Mouse (Mus musculus) gastrocnemius, adult 2 months (tissue): Measurements from ENCODE around the gene Tcf7l2. TPM values are rescaled to one million over a fixed set of nuclear protein-coding genes. Genes with fewer than 3 reads are reported as not detected.

ENCODE experiments used
- DNase-seq: peaks from one replicate; pipeline ENCODE4 v3.0.0; 2022
- H3K27ac ChIP-seq: fragments of 200-600 bp; 2 replicates; pipeline ENCODE4 v1.8.1; 2022; ENCODE audit warnings: mild to moderate bottlenecking
- H3K4me3 ChIP-seq: fragments of 200-600 bp; 2 replicates; pipeline ENCODE4 v1.8.1; 2022; ENCODE audit warnings: mild to moderate bottlenecking, moderate library complexity
- CTCF ChIP-seq: fragments of 200-600 bp; IDR thresholded peaks from 2 replicates; pipeline ENCODE4 v1.8.1; 2022; ENCODE audit warnings: antibody characterized with exemption, mild to moderate bottlenecking, moderate library complexity
- intact Hi-C: fragments of 180-260 bp; cut with DNase I; formaldehyde crosslinking; loops from one replicate; pipeline ENCODE4 v1.15.1; 2025
- total RNA-seq, 2 experiments: library from RNA; stranded (reverse); gene quantifications; 2 replicates each; pipeline ENCODE4 v1.2.3; 2021

The Tcf7l2 gene
- total RNA-seq, 2 experiments from 2014 or later: 10.3 to 11.0 TPM

DNA sequence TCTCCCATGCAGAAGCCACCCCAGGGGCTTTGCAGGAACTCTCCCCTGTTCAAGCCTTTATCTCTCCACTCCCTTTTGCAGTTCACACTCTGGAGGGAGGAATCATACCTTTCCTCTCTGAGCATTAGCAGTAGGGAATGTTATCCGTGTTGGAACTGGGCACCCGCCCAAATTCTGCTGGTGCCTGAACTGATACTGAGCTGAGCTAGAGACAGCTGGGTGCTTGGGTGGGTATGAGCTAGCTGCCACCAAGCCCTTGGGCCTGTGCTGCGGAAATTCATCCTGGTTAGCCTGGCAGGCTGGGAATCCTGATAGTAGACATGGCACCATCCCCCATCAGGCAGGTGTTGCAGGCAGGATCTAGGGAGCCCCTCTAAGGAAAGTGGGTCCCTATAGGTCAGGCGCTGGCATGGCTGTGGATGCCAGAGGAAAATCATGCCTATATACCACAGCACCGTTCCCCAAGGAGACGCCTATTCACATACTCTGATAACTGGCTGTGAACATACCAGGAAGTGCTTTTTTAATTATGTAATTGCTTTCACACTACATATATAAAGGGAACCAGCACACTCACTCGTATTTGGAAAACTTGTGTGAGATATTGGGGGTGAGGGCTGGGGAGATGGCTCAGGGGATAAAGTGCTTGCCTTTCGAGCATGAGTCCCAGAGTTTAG is 108.9 kb downstream of the Tcf7l2 start:
- no peak for TF ChIP-seq CTCF
- intact Hi-C loops: loop anchor here (2.0 kb wide), 1 partner anchor 24 kb away; no protein-coding TSS in a partner anchor
- peak; percentile 74 for DNase-seq
- Histone ChIP-seq H3K27ac (peak overlapping the region; percentile 38), H3K4me3 (no peak overlapping the region)

DNA sequence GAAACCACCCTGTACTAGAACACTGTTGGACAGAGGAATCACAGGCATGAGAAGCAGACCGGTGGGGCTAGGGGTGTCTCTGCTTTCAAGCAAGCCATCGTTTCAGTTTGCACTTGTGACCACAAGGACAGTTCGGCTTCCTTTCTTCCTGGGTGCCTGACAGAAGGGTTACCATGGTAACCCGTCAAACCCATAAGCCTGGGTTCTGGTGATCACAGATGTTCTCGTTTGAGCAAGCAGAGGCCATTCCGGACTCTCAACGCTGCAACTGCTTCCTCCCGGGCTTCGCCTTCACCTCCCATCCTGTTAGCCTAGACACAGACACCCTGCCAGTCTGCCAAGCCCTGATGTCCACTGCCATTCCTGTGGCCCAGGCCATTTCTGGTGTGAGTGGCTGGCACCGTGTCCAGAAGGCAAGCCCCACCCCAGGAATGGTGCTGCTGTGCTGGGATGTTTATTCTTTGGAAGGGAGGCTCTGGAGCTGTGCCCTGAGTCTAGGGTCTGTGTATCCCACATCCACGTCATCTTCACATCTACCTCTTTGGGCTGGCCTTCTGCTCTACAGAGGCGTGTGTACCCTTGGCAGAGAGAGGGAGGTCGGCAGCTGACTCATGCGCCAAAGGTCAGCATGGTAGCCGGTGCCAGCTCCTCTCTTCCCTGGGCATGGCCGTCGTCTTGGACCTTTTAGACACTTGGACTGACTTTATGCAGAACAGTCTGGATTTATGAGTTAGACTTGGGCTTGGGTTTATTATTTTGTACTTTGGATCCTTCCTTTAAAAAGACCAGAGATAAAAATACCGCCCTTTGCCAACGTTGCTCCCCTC is 110.1 kb downstream of the Tcf7l2 start:
- no peak for TF ChIP-seq CTCF
- intact Hi-C loops: loop anchor here (2.0 kb wide), 1 partner anchor 25 kb away; no protein-coding TSS in a partner anchor
- H3K27ac ChIP-seq: peak overlapping the region; percentile 80
- peak overlapping the region; percentile 25; the same call in 1 of the 2 replicates for H3K4me3 ChIP-seq
- DNase-seq: peak; percentile 78

DNA sequence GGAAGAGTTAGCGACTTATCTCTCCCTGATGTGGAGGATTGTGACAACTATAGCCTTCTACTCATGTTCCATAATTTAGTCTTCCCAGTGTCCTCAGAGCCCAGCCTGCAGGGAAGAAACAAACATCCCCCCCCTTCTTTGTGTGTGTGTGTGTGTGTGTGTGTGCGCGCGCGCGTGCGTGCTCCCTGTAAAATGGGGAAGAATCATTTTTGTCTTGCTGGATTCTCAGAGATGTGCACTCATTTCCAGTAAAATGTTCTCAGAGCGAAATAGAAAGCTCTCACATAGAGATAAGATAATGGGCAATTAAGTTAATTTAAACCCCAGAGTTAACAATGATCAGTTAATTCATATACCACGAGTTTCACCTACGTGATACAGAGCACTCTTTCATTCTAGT is 112.8 kb downstream of the Tcf7l2 start:
- TF ChIP-seq CTCF: no peak
- Histone ChIP-seq H3K4me3 (no peak overlapping the region), H3K27ac (no peak overlapping the region)
- intact Hi-C loops: no loop called here
- DNase-seq: no peak

DNA sequence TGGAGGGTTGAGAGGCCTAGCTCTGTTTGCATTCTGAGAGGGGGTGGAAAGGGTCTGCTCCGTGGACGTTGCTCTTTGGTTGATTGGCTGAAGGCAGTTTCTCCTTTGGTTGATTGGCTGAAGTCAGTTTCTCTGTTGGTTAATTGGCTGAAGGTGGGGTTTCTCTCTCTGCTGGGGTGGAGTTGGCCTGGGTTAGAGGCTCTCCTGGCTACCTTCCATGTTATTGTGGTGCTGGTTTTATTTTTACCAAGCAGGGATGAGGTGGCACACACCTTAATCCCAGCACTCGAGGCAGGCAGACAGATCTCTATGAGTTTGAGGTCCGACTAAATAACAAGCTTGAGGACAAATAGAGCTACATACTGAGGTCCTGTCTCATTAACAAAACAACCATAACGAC is 114.0 kb downstream of the Tcf7l2 start:
- H3K27ac ChIP-seq: no peak overlapping the region
- no peak overlapping the region for H3K4me3 ChIP-seq
- DNase-seq: no peak
- no peak for TF ChIP-seq CTCF
- intact Hi-C loops: no loop called here

DNA sequence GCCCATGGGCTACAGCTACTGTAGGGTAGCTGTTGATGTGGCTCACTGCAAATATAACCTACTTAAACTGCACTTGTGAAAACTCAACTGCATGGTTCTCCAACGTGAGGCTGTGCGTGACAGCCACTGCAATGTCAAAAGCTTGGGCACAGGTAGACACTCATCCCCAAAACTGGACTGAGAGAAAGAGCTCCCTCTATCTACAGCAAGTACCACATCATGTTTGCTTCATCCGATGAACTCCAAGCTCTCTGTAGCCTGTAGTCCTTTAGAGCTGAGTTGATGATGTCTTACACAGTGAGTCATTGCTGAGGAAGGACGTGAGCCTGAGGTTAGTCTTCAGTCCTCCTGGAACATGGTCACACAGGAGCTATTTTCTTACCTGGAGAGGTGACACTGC is 115.7 kb downstream of the Tcf7l2 start:
- DNase-seq: no peak
- Histone ChIP-seq H3K4me3 (no peak overlapping the region), H3K27ac (no peak overlapping the region)
- intact Hi-C loops: no loop called here
- TF ChIP-seq CTCF: peak; percentile 13; the same call in 1 of the 2 replicates

DNA sequence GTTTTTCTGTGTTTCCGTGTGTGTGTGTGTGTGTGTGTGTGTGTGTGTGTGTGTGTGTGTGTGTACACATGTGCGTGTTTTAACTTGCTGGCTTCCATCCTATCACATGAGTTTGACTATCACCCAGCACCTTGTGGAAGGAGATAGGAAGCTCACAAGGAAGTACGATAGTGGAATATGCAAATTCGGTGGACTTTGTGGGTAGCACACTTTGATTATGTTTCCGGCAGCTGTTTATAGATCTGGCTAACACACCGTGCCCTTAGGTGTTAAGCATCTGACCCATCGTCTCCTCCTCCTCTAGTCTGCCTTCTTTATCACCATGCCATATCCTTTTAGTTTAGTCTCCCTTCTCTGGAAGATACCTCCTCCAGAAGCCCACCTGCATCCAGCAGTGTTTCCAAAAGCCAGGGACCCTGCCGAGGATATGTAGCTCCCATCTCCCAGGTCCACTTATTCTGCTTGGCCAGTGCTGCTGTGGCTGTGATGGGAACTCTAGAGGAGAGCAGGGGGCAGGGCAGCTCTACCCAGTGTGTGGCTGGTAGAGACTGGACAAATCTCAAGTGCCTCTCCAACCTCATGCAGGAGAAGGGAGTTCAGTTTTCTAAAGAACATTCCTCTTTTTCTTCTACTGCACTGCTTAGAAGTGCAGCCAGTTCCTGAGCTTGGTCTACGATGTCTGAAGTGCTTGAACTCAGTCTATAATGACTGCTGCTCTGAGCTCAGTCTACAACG is 118.6 kb downstream of the Tcf7l2 start:
- intact Hi-C loops: no loop called here
- peak; percentile 6 for DNase-seq
- Histone ChIP-seq H3K27ac (no peak overlapping the region), H3K4me3 (no peak overlapping the region)
- TF ChIP-seq CTCF: no peak

DNA sequence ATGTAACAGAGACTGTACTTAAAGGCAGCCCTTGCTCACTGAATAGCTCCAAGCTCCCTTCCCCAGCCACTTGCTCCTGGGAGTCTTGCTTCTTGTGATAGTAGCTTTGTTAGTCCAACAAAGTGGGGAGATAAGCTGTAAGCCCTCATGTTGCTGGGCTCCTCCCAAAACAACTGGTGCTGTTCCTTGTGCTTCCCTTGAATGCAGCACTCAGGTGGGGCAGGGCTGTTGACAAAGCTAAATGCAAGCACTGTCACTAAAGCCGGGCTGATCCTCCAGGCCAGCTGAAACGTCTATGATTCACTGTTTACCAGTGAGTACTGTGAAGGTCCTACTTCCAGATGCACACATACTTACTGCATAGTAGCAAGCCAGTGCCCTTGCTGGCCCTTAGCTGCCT is 120.1 kb downstream of the Tcf7l2 start:
- intact Hi-C loops: no loop called here
- DNase-seq: no peak
- H3K27ac ChIP-seq: no peak overlapping the region
- no peak overlapping the region for H3K4me3 ChIP-seq
- TF ChIP-seq CTCF: no peak

DNA sequence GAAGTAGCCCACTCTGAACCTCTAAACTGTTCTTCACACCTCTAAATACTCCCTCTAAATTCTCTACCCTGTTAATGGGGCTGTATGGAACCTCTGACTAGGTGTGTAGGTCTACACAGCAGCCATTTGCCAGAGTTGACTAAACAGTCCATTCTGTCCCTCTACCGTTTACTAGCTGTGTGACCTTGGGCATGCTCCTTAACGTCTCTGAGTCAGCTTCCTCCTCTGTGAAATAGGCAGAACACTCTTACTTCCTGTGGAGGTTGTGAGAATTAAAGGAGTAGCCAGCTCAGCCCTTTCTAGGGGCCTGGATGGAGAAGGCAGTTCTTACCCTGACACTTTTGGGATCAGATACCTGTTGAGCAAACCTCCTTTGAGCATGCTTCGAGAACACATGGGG is 120.9 kb downstream of the Tcf7l2 start:
- no peak overlapping the region for H3K4me3 ChIP-seq
- no peak for DNase-seq
- intact Hi-C loops: no loop called here
- no peak overlapping the region for H3K27ac ChIP-seq
- TF ChIP-seq CTCF: no peak

DNA sequence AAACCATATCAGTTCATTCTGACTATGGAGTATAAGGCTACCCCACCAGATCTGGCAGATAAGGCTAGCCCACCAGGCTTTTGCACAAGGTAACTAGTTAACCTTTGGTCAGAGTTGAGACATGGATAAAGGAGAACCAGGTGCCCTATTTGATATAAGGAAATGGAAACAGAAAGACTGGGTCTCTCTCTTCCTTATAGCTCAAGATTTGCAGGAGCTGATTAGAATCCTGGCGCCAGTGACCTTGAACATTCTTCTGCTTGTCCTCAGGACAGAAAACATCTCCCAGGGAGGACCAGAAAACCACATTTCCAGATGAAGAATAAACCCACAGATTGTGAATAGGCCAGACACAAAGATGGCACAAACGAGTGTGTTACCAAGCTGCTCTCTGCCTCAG is 123.4 kb downstream of the Tcf7l2 start:
- H3K4me3 ChIP-seq: no peak overlapping the region
- no peak for DNase-seq
- no peak overlapping the region for H3K27ac ChIP-seq
- intact Hi-C loops: no loop called here
- no peak for TF ChIP-seq CTCF

DNA sequence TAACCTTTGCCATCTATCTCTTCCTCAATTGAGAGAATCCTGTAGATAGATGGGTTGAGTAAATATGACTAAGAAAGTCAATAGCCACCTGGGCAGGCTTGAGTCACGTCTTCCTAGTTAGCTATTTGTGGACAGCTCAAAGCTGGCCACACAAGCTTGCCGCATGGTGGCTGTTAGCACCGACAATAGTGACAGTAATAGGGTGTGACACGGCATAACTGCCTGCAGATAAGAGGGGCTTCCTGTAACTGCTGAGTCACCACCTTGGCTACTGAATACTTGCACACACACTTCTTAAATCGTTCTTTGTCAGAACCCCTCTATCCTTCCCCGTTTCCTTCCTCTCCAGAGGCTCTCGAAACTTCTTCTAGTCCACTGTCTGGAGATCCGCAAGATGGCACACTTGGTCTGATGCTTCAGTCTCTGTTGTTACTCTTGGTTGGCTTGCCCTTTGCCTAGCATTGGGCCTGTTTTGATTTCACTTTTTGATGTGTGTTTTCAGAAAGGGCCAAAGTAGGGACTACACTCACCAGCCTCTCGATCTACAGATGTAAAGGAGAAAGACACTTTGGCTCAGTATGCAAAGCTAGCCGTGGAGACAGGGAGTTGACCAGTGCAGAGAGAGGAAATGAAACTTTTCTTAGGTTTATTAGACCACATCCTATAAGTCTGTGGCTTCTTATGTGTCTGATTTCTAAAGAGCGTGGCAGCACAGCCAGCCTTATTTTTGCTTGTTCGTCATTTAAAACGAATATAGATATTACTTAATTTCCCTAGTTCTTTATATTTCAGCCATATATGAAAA is 124.4 kb downstream of the Tcf7l2 start:
- no peak overlapping the region for H3K27ac ChIP-seq
- H3K4me3 ChIP-seq: no peak overlapping the region
- intact Hi-C loops: no loop called here
- no peak for TF ChIP-seq CTCF
- DNase-seq: no peak

DNA sequence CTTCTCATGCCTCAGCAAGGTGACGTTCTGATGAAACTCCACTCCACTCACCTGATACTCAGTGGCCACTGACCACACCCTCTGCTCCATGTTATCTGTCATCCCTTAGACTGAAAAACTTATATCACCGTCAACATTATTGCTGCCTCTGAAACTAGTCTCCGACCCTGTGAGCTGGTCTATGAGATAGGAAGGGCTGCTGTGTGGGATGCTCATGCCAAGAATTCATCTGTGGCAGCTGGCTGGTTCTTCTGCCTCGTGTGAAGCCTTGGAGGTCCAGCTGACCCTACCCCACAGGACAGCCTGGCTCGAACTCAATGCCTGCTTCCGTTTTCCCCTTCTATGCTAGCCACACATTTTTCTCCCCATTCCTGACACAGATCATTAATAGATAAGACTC is 125.6 kb downstream of the Tcf7l2 start:
- TF ChIP-seq CTCF: no peak
- intact Hi-C loops: no loop called here
- Histone ChIP-seq H3K27ac (no peak overlapping the region), H3K4me3 (no peak overlapping the region)
- DNase-seq: no peak

DNA sequence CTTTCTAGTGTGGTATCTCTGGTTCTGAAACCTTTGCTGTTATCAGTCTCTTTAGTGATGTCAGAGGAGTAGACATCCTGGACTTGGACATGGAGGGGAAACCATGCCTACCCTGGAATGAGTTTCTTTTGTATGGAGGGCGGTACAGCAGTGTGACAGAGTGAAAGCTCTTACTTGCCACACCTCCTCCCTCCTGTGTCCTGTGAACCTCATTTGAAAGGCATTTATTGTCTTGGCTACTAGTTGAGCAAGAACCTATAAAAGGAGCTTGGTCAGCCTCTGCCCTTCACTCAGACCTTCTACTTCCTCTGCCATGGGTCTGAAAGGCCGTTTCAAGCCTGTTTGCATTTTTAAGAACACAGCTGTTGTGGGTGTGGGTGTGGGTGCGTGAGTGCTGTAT is 126.3 kb downstream of the Tcf7l2 start:
- TF ChIP-seq CTCF: no peak
- no peak for DNase-seq
- intact Hi-C loops: no loop called here
- Histone ChIP-seq H3K27ac (0 out of 2 replicates have a peak overlapping the region, but pooled peaks have one; percentile 16), H3K4me3 (no peak overlapping the region)
